Mouse (Mus musculus) fibroblast of lung, adult 2 months (primary cell): ENCODE data around the gene Cd300lf.

Experiments
- DNase-seq: peaks from one replicate; pipeline ENCODE4 v3.0.0-alpha.2; 2011; ENCODE audit warnings: low read depth

Gene Cd300lf

GRCm38 (mm10) chr11:115160883-115161577 lies 27.2 kb upstream of the Cd300lf start:
- DNase-seq: no peak

GRCm38 (mm10) chr11:115160016-115160797 lies 26.4 kb upstream of the Cd300lf start:
- DNase-seq: no peak

DNA sequence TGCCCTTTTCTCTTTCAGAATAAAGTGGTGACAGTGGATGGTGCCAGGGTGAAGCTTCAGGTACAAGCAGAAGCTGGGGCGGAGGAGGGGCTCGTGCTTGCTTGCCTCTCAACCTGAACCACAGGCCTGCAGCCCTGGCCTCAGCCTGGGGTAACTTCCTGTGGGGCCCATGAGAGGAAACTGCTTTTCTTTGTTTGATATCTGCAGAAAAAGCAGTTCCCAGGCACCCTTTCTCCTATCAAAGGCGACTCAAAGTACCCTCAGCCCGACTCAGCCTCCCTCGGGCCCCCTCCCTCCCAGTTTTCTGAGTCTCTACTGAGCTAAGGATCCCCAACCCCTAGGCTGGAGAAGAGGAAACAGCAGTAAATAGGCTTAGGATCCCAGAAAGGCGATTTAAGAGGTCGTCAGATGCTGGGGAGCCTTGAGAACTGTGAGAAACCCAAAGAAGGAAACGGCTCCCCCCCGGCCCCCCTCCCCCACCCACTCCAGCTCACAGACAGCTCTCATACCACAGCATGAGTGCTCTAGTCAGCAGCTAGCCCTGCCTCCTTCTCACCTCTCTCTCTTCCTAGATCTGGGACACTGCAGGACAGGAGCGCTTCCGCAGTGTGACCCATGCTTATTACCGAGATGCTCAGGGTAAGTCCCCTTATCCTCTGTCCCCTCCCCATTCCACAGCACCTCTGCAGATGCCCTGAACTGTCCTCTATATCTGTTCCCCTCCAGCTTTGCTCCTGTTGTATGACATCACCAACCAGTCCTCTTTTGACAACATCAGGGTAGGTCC lies 24.3 kb upstream of the Cd300lf start:
- DNase-seq: no peak

- DNase-seq: no peak
Observed at GRCm38 (mm10) chr11:115155053-115155634, 21.4 kb upstream of the Cd300lf start.

DNA sequence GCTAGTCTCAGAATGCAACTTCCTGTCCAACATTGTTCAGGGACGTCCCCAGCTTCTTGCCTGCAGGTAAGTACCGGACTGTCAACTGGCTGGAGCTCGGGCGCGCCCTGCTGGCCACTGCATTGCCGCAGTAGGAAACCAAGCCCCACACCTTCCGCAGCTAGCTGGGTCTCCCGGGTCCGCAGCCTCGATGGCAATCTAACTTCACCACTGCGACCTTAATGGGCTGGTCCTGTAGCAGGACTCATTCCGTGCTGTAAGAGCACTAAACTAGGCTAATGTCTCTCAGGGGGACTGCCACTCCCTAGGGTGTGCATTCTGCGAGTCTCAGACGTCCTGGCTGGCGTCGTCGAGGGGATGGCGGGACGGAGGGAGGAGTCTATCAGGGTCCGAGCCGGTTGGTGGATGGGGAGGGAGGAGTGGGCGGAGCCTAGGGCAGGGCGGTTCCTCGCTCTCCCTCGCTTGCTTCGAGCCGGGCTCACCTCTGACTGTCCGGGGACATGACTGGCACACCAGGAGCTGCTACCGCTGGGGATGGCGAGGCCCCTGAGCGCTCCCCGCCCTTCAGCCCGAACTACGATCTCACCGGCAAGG lies 20.0 kb upstream of the Cd300lf start:
- DNase-seq: no peak

DNA sequence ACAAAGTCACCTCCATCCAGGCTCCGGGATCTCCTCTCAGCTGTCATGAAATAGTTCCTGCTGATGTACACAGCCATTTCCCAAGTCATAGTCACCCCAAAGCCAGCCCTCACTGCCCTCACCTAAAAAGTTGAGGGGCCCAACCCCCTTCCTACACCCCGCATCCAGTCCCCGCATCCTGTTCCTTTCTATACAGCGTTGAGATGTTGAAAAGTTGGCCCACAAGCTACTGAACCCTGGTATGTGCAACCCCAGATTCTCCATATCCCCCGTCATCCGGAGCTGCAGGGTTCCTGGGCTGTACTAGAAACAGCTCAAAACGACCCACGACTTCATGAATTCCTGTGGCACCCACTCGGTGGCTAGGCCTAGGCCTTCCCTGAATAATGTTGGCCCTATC lies 19.3 kb upstream of the Cd300lf start:
- no peak for DNase-seq

DNA sequence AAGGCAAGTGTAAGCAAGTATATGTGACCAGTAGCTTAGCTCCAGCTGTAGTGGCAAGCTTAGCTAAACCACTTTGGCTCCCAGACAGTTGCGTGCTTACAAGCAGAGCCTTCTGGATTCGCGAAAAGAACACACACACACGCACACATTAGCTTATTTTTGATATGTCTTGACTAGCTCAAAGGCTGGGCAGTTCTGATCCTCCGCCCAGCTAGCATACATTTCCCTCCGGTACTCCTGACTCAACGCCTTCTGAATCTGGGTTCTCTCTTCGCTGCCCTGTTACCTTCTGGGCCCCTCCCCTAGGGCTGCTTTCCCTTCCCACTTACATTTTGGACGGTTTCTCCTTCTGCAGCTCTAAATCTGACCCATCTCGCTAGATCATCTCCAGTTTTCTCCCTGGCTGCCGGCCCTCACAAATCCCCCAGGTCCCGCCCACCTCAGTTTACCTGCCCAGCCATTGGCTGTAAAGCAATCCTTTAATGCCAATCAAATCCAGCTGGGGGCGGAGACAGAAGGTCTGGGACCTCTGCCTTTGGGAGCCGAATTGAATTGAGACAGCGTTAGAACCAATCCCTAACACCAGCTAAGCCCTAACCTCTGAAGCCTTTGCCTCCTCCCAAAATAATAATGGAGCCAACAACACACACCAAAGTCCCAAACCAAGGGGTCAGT lies 18.1 kb upstream of the Cd300lf start:
- DNase-seq: no peak

DNA sequence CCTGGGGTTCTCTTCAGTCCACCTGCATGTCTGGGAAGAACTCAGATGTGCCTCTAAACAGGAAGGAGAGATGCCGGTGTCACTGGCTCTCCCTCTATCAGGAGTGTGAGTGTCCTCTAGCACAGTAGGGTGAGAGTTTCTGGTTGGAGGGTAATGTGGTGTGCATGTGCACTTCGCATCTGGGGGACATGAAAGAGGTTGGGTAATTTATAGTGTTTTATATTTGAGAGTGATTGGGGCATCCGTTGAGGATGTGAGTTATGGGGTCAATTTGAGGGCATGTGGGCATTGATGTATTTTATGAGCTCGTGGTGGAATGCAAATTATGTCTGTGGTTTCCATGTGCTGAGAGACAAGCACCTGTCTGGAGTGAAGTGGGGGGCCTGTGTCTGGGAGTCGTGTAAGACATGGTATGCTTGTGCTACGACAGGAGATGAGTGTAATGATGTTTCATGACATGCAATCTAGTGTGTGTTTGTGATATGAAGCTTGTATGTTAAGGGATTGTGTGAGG lies 17.0 kb upstream of the Cd300lf start:
- DNase-seq: no peak

DNA sequence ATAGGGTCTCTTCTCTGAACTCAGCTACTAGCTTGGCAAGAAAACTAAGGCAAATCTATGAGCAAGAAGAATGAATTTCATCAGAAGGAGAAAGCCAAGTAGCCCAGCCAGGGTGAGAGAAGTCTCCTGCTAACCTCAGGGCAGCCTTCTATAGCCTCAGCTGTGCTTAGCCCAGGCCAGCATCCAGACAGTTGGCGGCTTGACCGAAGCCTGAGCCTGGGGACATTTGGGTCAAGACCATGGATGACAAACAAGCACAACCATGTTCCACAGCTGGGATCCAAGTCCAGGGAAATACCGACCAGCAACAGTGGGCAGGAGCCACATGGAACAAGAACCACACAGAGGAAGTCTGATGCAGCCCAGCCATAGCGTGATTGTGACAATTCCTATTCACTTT lies 14.0 kb upstream of the Cd300lf start:
- DNase-seq: no peak

- DNase-seq: no peak
Observed at GRCm38 (mm10) chr11:115141970-115142369, 8.2 kb upstream of the Cd300lf start.

DNA sequence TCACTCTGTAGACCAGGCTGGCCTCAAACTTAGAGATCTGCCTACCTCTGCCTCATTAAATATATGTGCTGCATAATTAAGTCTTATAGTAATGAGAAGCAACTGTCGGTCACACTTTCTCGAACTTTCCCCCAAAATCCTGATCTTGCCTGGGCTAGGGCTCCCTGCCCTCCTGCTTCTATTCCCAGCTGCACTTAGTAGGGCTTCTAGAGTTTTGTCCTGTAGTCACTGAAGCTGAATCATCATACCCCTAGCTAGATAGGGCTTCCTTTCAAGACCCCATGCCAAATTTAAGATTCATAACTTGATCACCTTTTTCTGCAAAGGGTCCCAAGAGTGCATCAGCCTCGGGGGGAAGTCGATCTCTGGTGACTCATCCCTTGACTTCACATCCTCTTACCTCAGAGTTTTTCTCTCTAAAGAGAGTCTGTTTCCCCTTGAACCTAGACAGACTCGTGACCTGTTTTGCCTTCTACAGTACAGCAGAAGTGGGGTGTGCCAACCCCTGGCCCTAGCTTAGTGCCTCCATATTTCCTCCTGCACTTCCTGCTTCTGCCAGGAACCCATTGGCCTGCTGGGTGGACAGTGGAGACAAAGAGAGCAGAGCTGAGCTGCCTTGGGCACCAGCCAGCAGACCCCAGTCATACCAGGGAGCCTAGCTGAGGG lies 4.9 kb upstream of the Cd300lf start:
- no peak for DNase-seq

DNA sequence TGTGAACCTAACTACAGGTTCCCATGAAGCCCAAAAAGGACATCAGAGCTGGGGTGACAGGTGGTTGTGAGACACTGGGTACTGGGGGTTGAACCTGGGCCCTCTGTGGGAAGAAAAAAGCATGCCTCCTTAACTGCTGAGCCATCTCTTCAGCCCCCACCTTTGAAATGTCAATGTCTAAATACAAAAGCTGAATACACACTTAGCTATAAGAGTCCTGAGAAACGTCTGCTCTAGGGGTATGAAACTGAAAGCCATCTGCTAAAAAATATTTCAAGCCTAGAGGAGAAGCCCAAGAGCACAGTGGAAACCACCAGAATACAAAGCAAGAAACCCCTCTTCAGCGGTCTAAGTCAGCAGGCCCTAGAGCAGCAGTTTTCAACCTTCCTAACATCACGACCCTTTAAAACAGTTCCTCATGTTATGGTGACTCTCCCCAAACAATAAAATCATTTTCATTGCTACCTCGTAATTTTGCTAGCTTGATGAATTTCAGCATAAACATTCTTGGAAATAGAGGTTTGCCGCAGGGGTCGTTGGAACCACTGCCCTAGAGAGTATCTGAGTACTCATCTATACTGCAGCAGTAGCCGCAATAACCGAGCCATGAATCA lies 1.9 kb downstream of the Cd300lf start:
- DNase-seq: no peak

- DNase-seq: no peak
Observed at GRCm38 (mm10) chr11:115129508-115130126, 4.2 kb downstream of the Cd300lf start.

- DNase-seq: no peak
Observed at GRCm38 (mm10) chr11:115128483-115128882, 5.3 kb downstream of the Cd300lf start.

DNA sequence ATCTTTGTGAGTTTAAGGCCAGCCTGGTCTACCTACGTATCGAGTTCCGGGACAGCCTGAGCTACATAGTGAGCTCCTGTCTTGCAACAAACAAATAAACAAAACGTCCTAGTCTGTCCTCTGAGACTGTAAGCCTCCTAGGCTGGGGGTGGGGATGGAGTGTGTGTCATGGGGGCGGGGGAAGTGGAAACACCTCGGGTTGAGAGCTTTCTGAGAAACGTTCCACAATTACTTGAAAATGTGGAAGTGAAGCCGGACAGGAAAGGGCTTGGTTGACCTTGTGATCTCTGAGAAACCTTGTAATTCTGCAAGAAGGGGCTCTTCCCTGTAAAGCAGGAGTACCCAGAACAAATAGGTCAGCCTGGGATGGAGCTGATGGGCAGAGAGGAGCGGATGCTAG lies 14.4 kb downstream of the Cd300lf start:
- no peak for DNase-seq

DNA sequence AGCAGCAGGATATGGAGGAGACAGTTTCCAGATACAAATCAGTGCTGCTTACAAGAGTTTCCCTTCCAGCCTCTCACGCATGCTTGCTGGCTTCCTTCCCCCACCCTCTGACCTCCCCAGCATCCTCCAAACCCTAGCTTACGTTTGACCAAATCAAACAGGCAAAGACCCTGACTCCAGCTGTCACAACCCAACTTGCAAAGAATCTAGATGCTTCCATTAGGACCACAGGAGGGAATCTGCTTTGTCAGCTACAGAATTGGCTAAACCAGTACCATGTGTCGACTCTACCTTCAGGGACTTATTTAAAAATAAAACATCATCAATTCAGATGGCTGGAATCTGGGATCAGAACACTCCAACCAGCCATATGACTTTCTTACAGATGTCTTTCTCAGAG lies 21.6 kb downstream of the Cd300lf start:
- no peak for DNase-seq

DNA sequence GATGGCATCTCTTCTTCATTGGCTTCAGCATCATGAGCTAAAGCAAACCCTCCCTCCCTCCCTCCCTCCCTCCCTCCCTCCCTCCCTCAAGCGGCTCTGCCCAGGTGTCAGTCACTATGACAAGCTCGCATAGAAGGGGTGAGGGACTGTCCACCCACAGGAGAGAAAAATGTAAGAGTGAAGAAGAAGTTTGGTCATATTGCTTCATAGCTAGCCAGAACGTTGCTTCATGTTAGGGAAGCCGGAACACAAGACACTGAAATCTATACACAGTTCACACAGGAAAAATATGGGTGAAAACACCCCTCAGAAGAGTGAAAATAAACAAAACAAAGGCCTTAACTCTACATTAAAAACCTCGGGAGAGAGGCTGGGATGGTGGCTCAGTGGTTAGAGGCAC lies 23.5 kb downstream of the Cd300lf start:
- no peak for DNase-seq

DNA sequence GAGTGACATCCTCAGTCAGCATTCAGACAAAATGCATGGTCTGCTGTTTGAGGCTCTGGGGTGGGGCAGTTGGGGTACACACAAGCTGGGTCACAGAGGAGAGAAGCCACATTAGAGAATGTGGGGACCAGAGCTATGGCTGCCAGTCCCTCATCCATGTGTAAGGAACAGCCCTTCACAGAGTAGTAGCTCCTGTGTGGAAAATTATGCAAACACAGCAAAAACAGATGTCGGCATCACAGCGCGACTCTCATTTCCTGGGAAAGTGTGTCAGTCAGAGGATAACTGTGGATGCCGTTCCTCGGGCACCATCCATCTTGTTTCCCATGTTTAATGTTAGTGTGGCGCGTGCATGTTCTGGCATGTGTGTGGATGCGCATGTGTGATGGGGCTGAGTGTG lies 25.6 kb downstream of the Cd300lf start:
- DNase-seq: no peak

DNA sequence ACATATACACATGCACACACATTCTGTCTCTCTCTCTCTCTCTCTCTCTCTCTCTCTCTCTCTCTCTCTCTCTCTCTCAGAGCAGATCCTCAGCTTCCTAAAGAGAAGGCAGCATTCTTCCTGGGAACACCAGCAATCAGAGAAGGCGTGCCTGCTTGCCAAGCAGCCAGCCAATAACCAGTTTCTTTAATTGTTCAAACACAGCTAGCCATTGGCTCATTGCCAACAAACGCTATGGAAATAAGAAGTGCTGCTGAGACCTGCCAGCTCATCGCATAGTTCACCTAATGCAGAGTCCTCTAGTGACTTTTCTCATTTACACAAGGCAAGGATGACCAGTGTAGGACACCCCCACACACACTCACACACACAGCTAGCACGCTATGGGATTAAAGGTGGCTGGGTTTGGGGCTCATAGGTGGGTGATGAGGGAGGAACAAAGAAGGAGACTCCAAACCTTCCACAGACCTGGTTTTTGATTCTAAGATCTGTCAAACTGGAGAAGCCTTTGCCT lies 26.3 kb downstream of the Cd300lf start:
- no peak for DNase-seq

GRCm38 (mm10) chr11:115106638-115107037 lies 27.2 kb downstream of the Cd300lf start:
- no peak for DNase-seq
